Mouse (Mus musculus) cortical plate, adult 2 months (tissue): Measurements from ENCODE around the gene Prss53.

Source experiments
- CTCF ChIP-seq: fragments of 200-500 bp; IDR thresholded peaks from 2 replicates; pipeline ENCODE4 v1.5.1; 2011; ENCODE audit warnings: mild to moderate bottlenecking, control low read depth, low read length; ENCODE audit not compliant: insufficient read depth; ENCODE audit errors: extremely low read depth
- POLR2A ChIP-seq: fragments of 200-500 bp; IDR thresholded peaks from 2 replicates; pipeline ENCODE4 v1.6.1; 2011; ENCODE audit warnings: mild to moderate bottlenecking, low read length, control low read depth; ENCODE audit not compliant: insufficient read depth; ENCODE audit errors: extremely low read depth

DNA sequence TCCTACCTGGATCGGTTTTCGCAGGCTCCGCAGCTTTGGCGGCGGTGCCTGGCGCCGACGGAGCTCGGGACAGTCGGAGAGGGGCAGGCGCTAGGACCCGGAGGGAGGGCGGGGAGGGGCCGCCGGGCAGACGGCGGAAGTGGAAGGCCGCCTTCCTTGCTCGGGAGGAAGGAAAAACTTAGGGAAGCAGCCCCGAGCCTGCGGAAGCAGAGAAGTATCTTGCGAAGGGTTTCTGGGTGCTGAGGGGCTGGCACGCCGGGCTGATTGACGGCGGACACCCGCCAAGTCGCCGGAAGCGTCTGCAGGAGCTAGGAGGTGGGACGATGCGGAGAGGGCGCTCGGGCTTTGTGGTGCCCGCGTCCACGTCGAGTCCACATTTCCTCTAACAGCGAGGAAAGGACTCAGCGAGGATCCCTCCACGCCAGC is 14.7 kb downstream of the Prss53 start, which contains the start of gene Zfp646:
- TF ChIP-seq CTCF (no peak), POLR2A (peak; percentile 46; the same call in 1 of the 2 replicates)
